Mouse (Mus musculus) hindbrain, embryonic 10.5 days (tissue): ENCODE data around the gene Baiap3. TPM values are rescaled to one million over a fixed set of nuclear protein-coding genes. Genes with fewer than 3 reads are reported as not detected.

Source experiments
- DNase-seq: peaks from one replicate; pipeline ENCODE4 v3.0.0-alpha.2; 2017; ENCODE audit warnings: low spot score
- H3K27ac ChIP-seq: fragments of 300-500 bp; sonication (generic); 2 replicates; pipeline ENCODE4 v1.5.1; 2016; ENCODE audit warnings: mild to moderate bottlenecking, moderate library complexity
- H3K27me3 ChIP-seq: fragments of 300-500 bp; sonication (generic); 2 replicates; pipeline ENCODE4 v1.6.1; 2016; ENCODE audit warnings: mild to moderate bottlenecking; ENCODE audit not compliant: poor library complexity, insufficient read depth, severe bottlenecking
- H3K36me3 ChIP-seq: fragments of 300-500 bp; sonication (generic); 2 replicates; pipeline ENCODE4 v1.6.1; 2016; ENCODE audit warnings: mild to moderate bottlenecking, moderate library complexity
- H3K4me1 ChIP-seq: fragments of 300-500 bp; sonication (generic); replicated peaks from 2 replicates; pipeline ENCODE4 v1.6.1; 2016; ENCODE audit warnings: mild to moderate bottlenecking
- H3K4me3 ChIP-seq: fragments of 300-500 bp; sonication (generic); 2 replicates; pipeline ENCODE4 v1.5.1; 2016; ENCODE audit warnings: mild to moderate bottlenecking, moderate library complexity
- H3K9me3 ChIP-seq: fragments of 300-500 bp; sonication (generic); 2 replicates; pipeline ENCODE4 v1.6.1; 2016; ENCODE audit warnings: mild to moderate bottlenecking, moderate library complexity
- WGBS: fragments of 180-500 bp; shearing (Covaris S2); methylation state at CpG from one replicate; pipeline ENCODE4 v1.1.7; 2016; 5-methylcytosine and 5-hydroxymethylcytosine counted together
- polyA plus RNA-seq: library from polyadenylated mRNA; unstranded; fragments of >200 nt; fragmentation: Nextera tagmentation; extraction: Ambion mirVana; gene quantifications from 2 replicates; pipeline ENCODE4 v1.2.1, GENCODE M21; 2016

Gene Baiap3
- polyA plus RNA-seq, 1 experiment from 2014 or later: 3.5 TPM

DNA sequence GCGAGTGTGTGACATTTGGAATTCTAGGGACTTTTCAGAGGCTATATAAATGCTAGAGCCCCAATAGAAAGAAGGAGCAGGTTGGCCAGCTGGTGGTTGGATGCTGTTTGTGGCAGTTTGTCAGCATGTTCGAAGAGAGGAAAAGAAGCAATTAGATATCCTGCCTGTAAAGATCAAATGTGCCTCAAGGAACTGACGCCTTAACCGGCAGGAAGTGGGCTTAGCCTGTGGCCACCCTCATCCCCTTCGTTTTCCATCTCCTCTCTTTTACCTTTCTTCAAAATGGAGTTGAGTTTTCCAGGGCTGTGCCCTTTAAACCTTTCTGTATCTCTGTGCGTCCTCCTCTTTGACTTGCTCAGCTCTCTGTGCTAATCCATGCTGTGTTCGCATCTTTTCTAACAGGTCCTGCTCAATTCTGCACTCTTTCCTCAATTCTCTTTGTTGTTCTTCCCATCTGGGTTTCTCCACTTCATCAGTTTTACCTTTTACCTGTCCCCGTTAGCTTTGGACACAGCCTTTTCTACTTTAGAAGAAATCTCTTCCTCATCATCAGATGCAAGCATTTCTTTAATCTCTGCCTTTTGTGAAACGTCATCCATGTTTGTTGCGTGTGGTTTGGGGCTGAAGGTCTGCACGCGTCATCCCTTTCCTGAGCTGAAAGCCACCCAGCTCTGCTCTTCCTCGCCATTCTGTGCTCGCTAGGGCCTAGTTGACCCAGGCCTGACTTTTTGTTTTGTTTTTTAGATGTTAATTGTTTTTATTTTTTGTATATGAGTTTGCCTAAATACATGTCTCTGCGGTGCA is 36.5 kb downstream of the Baiap3 start:
- peaks cover 11% of the 10 kb centered on the region for H3K27me3 ChIP-seq
- peaks cover 19% of the 10 kb centered on the region for H3K4me1 ChIP-seq
- no peak for DNase-seq
- 94% methylated on average over 15 of the region's 15 CpGs for WGBS
- no peak overlapping the region for H3K27ac ChIP-seq
- H3K36me3 ChIP-seq: peaks cover 52% of the 10 kb centered on the region
- no peaks in the 10 kb centered on the region for H3K9me3 ChIP-seq
- no peak overlapping the region for H3K4me3 ChIP-seq

DNA sequence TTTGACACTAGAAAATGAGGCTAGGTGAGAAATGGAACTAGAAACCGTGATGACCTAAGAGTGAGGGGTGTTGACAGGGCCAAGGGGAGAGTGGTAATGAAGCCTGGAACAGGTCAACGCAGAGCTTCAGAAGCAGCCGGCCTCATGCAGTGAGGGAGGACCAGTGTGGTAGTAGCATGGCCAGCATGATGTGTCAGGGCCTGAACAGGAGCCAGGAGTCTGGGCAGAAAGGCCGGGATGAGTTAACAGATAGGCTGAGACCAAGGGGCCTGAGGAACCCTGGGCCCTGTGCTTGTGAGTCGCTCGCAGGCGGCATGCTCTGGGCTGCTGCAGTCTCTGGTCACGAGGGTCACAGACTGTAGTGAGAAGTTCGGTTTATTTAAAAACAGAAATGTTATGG is 37.2 kb downstream of the Baiap3 start:
- H3K4me1 ChIP-seq: peaks cover 19% of the 10 kb centered on the region
- peaks cover 11% of the 10 kb centered on the region for H3K27me3 ChIP-seq
- H3K36me3 ChIP-seq: peaks cover 59% of the 10 kb centered on the region
- no peak overlapping the region for H3K27ac ChIP-seq
- 92% methylated on average over 9 of the region's 9 CpGs for WGBS
- H3K4me3 ChIP-seq: no peak overlapping the region
- DNase-seq: no peak
- no peaks in the 10 kb centered on the region for H3K9me3 ChIP-seq

DNA sequence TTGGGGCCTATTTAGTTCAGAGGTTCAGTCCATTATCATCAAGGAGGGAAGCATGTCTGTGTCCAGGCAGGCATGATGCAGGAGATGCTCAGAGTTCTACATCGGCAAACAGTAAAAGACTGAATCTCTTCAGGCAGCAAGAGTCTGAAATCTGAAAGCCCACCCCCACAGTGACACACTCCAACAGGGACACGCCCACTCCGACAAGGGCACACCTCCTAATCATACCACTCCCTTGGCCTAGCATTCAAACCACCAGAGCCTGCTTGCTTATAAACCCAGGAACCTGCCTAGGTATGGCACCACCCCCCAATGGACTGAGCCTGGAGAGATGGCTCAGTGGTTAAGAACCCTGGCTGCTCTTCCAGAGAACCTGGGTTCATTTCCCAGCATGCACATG is 40.7 kb downstream of the Baiap3 start:
- H3K9me3 ChIP-seq: no peaks in the 10 kb centered on the region
- peaks cover 87% of the 10 kb centered on the region for H3K36me3 ChIP-seq
- no peak overlapping the region for H3K27ac ChIP-seq
- H3K4me3 ChIP-seq: no peak overlapping the region
- WGBS: 90% methylated on average over 3 of the region's 3 CpGs
- H3K4me1 ChIP-seq: no peaks in the 10 kb centered on the region
- no peaks in the 10 kb centered on the region for H3K27me3 ChIP-seq
- no peak for DNase-seq

DNA sequence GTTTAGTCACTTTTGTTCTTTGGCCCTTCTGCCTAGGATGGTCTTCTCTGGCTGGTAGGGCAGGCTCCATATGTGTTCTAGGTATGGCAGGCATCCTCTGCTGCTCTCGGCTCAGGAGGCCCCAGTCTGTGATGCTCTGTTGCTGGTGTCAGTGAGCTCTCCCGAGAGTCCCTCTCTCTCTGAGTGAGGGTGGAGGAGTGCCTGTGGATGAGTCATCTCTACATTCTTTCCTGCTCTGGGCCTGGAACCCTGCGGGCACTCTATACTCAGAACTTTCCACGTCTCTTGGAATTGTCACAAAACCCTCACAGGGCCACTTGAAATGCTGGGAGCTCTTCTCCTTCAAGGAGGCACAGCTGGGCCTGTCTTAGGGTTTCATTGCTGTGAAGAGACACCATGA is 44.5 kb downstream of the Baiap3 start:
- DNase-seq: no peak
- Histone ChIP-seq H3K27me3 (no peaks in the 10 kb centered on the region), H3K27ac (no peak overlapping the region), H3K4me3 (no peak overlapping the region), H3K4me1 (no peaks in the 10 kb centered on the region), H3K9me3 (no peaks in the 10 kb centered on the region), H3K36me3 (peaks cover 98% of the 10 kb centered on the region)
- 91% methylated on average over 4 of the region's 4 CpGs for WGBS

DNA sequence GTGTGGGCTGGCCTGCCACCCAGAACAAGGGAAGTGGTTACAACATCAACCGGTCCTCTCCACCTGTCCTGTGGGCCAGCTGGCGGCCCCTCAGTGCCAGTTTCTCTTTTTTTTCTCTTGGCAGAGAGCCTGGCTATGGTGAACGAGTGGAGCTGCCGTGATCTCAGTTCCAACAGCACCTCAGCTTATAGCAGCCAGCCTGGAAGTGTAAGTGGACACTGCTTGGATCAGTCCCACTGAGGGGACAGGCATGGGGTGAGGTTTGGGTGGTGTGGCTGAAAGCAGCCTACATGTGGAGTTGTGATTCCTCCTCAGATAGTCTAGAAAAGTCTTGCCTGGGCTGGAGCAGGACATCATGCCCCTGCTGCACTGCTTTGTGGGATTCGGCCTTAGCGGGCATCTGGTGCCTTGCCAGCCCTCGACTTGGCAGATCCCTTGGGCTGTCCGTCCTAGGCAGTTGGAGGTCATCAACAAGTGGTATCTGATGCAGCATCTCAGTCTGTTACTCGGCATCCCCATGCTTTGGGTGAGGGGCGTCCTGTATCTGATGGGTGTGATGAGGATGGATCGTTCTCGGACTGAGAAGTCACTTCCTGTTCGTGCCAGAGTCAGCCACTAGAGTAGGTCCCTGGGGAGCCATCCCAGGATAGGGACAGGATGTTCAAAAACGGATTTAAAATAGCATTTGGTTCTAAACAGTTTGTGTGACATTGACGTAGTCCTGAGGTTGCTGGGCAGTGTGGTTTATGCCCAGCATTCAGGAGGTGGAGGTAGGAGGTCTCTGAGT is 45.3 kb downstream of the Baiap3 start:
- 93% methylated on average over 15 of the region's 15 CpGs for WGBS
- no peak for DNase-seq
- H3K9me3 ChIP-seq: no peaks in the 10 kb centered on the region
- H3K27me3 ChIP-seq: no peaks in the 10 kb centered on the region
- peaks cover 98% of the 10 kb centered on the region for H3K36me3 ChIP-seq
- no peak overlapping the region for H3K27ac ChIP-seq
- no peak overlapping the region for H3K4me3 ChIP-seq
- H3K4me1 ChIP-seq: no peaks in the 10 kb centered on the region

DNA sequence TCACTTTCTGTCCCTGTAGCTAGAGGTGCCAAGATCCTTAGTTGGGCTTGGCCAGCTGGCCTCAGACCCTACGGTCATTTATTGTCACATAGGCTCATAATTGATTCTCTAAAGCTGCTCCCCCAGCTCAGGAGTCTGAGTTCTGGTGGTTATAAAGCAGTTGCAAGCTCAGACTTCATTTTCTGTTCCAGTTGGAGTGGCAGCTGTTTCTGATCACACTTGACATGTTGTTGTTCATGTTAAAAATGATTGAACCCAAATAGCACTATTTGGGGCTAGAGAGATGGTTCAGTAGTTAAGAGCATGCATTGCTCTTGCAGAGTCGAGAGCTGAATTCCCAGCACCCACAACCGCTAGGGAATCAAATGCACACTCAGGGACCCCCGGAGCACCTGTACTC is 46.2 kb downstream of the Baiap3 start:
- Histone ChIP-seq H3K4me3 (no peak overlapping the region), H3K27me3 (no peaks in the 10 kb centered on the region), H3K27ac (no peak overlapping the region), H3K36me3 (peaks cover 98% of the 10 kb centered on the region), H3K4me1 (no peaks in the 10 kb centered on the region), H3K9me3 (no peaks in the 10 kb centered on the region)
- WGBS: 97% methylated on average over 4 of the region's 4 CpGs
- DNase-seq: no peak

DNA sequence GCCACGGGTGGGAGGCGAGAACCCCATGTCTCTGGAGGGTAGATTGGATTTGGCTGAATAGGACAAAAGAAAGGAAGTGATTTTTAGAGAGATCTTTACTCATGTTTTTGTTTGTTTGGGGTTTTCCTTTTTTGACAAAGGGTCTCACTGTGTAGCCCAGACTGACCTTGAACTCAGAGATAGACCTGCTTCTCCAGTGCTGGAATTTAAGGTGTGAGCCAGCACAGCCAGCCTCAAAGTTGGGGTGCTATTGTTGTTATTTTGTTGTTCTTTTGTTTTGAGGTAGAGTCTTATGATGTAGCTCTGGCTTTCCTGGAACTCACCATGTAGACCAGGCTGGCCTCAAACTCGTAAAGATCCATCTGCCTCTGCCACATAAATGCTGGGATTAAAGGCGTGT is 53.8 kb downstream of the Baiap3 start:
- Histone ChIP-seq H3K4me3 (no peak overlapping the region), H3K27me3 (no peaks in the 10 kb centered on the region), H3K36me3 (peaks cover 85% of the 10 kb centered on the region), H3K27ac (no peak overlapping the region), H3K9me3 (no peaks in the 10 kb centered on the region), H3K4me1 (no peaks in the 10 kb centered on the region)
- WGBS: 95% methylated on average over 4 of the region's 4 CpGs
- no peak for DNase-seq

Other genes starting within 250 kb of the Baiap3 start
- gene Cramp1l, start 240.6 kb downstream of the Baiap3 start, polyA plus RNA-seq: 7.9 and 9.1 TPM in 2 replicates
- 25.1 and 31.7 TPM in 2 replicates for gene Ift140, start 240.3 kb downstream of the Baiap3 start, polyA plus RNA-seq
- gene Tmem204, start 172.8 kb downstream of the Baiap3 start, polyA plus RNA-seq: 13.0 and 13.7 TPM in 2 replicates
- 49.9 and 52.3 TPM in 2 replicates for gene Telo2, start 140.4 kb downstream of the Baiap3 start, polyA plus RNA-seq
- not detected in 2 replicates for gene Ptx4, start 135.6 kb downstream of the Baiap3 start, polyA plus RNA-seq
- gene Clcn7, start 123.0 kb downstream of the Baiap3 start, polyA plus RNA-seq: 23.5 and 24.7 TPM in 2 replicates
- not detected in 2 replicates for gene Ccdc154, start 93.9 kb downstream of the Baiap3 start, polyA plus RNA-seq
- not detected in 2 replicates for gene Gm38655, start 80.9 kb downstream of the Baiap3 start, polyA plus RNA-seq
- gene BC003965, start 71.8 kb downstream of the Baiap3 start, polyA plus RNA-seq: 35.6 and 36.3 TPM in 2 replicates
- 8.5 and 8.6 TPM in 2 replicates for gene Unkl, start 68.0 kb downstream of the Baiap3 start, polyA plus RNA-seq
- gene Gnptg, start 16.2 kb downstream of the Baiap3 start, polyA plus RNA-seq: 63.3 and 73.2 TPM in 2 replicates
- 76.9 and 86.4 TPM in 2 replicates for gene Tsr3, start 16.2 kb downstream of the Baiap3 start, polyA plus RNA-seq
- gene Ube2i, start 18.3 kb upstream of the Baiap3 start, polyA plus RNA-seq: 862 and 894 TPM in 2 replicates
- gene Prss34, start 42.0 kb upstream of the Baiap3 start, polyA plus RNA-seq: not detected in 2 replicates
- not detected in 2 replicates for gene Prss28, start 52.3 kb upstream of the Baiap3 start, polyA plus RNA-seq
- gene Prss29, start 62.3 kb upstream of the Baiap3 start, polyA plus RNA-seq: not detected in 2 replicates
- not detected in 2 replicates for gene Tpsab1, start 89.2 kb upstream of the Baiap3 start, polyA plus RNA-seq
- gene Tpsb2, start 109.9 kb upstream of the Baiap3 start, polyA plus RNA-seq: not detected in 2 replicates
- gene Tpsg1, start 112.9 kb upstream of the Baiap3 start, polyA plus RNA-seq: 0.50 TPM in 1 of 2 replicates, not detected in the other
- gene Cacna1h, start 177.4 kb upstream of the Baiap3 start, polyA plus RNA-seq: 3.9 and 6.8 TPM in 2 replicates
- 1.2 and 2.8 TPM in 2 replicates for gene Tekt4, start 198.3 kb upstream of the Baiap3 start, polyA plus RNA-seq
- gene Sstr5, start 240.9 kb upstream of the Baiap3 start, polyA plus RNA-seq: 0.06 and 0.27 TPM in 2 replicates